Mouse (Mus musculus) MEL (cell line): ENCODE data around the gene Neo1. TPM values are rescaled to one million over a fixed set of nuclear protein-coding genes. Genes with fewer than 3 reads are reported as not detected.

ENCODE experiments used
- DNase-seq: peaks from one replicate; pipeline ENCODE4 v3.0.0; 2011; ENCODE audit warnings: low read depth, low spot score
- H3K27ac ChIP-seq: 2 replicates; pipeline ENCODE4 v1.5.1; 2012; ENCODE audit warnings: low read depth, mild to moderate bottlenecking, control low read depth, low read length, moderate library complexity; ENCODE audit not compliant: control insufficient read depth
- H3K27me3 ChIP-seq, 2 experiments: fragments of 150-350 bp in 1 of 2; sonication (generic) in 1 of 2; 2 replicates each; pipeline ENCODE4 v1.6.1; 2012; ENCODE audit warnings: low read length in 2 of 2, mild to moderate bottlenecking in 2 of 2, improper control_type of control experiment in 1 of 2, moderate library complexity in 1 of 2; ENCODE audit not compliant: insufficient read depth in 2 of 2, control insufficient read depth in 1 of 2
- H3K36me3 ChIP-seq, 2 experiments: 2 replicates each; pipeline ENCODE4 v1.6.1; 2012 to 2014; ENCODE audit warnings: low read length in 2 of 2, improper control_type of control experiment in 1 of 2, inconsistent platforms in 1 of 2, mild to moderate bottlenecking in 1 of 2; ENCODE audit not compliant: insufficient read depth in 2 of 2, control insufficient read depth in 1 of 2
- H3K4me1 ChIP-seq, 2 experiments: fragments of 150-350 bp in 1 of 2; sonication (generic) in 1 of 2; 2 replicates each; pipeline ENCODE4 v1.6.1; 2012; ENCODE audit warnings: low read length in 2 of 2, improper control_type of control experiment in 1 of 2, mild to moderate bottlenecking in 1 of 2; ENCODE audit not compliant: insufficient read depth in 2 of 2, control insufficient read depth in 1 of 2
- H3K4me3 ChIP-seq, 2 experiments: fragments of 150-350 bp in 1 of 2; sonication (generic) in 1 of 2; 2 replicates each; pipeline ENCODE4 v1.5.1; 2012; ENCODE audit warnings: low read depth in 2 of 2, low read length in 2 of 2, mild to moderate bottlenecking in 2 of 2, moderate library complexity in 2 of 2, control low read depth in 1 of 2, improper control_type of control experiment in 1 of 2; ENCODE audit not compliant: control insufficient read depth in 1 of 2, insufficient read depth in 1 of 2
- H3K79me2 ChIP-seq: 2 replicates; pipeline ENCODE4 v1.6.1; 2012; ENCODE audit warnings: mild to moderate bottlenecking, low read length, moderate library complexity; ENCODE audit not compliant: control insufficient read depth, poor library complexity, insufficient read depth
- H3K9ac ChIP-seq: 2 replicates; pipeline ENCODE4 v1.6.1; 2012; ENCODE audit warnings: low read depth, mild to moderate bottlenecking, control low read depth, low read length, moderate library complexity; ENCODE audit not compliant: control insufficient read depth, poor library complexity, severe bottlenecking
- H3K9me3 ChIP-seq: fragments of 150-350 bp; sonication (generic); replicated peaks from 2 replicates; pipeline ENCODE4 v1.6.1; 2012; ENCODE audit warnings: mild to moderate bottlenecking, low read length, improper control_type of control experiment, moderate library complexity; ENCODE audit not compliant: insufficient read depth
- CHD1 ChIP-seq: IDR thresholded peaks from 2 replicates; pipeline ENCODE4 v1.6.1; 2012; ENCODE audit warnings: low read depth, mild to moderate bottlenecking, inconsistent platforms, low read length, improper control_type of control experiment
- E2F4 ChIP-seq: IDR thresholded peaks from 2 replicates; pipeline ENCODE4 v1.6.1; 2011; ENCODE audit warnings: low read depth, low read length, improper control_type of control experiment, borderline replicate concordance
- ELF1 ChIP-seq: IDR thresholded peaks from 2 replicates; pipeline ENCODE4 v1.6.1; 2014; ENCODE audit warnings: low read depth, mild to moderate bottlenecking, inconsistent platforms, low read length, improper control_type of control experiment, moderate library complexity
- EP300 ChIP-seq, 2 experiments: IDR thresholded peaks; 2 replicates each; pipeline ENCODE4 v1.6.1; 2011; ENCODE audit warnings: improper control_type of control experiment in 2 of 2, low read length in 2 of 2, low read depth in 1 of 2, mild to moderate bottlenecking in 1 of 2
- ETS1 ChIP-seq: IDR thresholded peaks from 2 replicates; pipeline ENCODE4 v1.6.1; 2012; ENCODE audit warnings: low read depth, mild to moderate bottlenecking, inconsistent platforms, low read length, improper control_type of control experiment, moderate library complexity
- GABPA ChIP-seq: IDR thresholded peaks from 2 replicates; pipeline ENCODE4 v1.6.1; 2012; ENCODE audit warnings: low read depth, mild to moderate bottlenecking, inconsistent platforms, low read length, improper control_type of control experiment, moderate library complexity
- KAT2A ChIP-seq: conservative IDR thresholded peaks from 2 replicates; pipeline ENCODE4 v1.6.1; 2012; ENCODE audit warnings: low read depth, low read length, improper control_type of control experiment, inconsistent platforms
- MAFK ChIP-seq: IDR thresholded peaks from 2 replicates; pipeline ENCODE4 v1.6.1; 2011; ENCODE audit warnings: low read depth, mild to moderate bottlenecking, low read length, improper control_type of control experiment, borderline replicate concordance
- MAX ChIP-seq: IDR thresholded peaks from 2 replicates; pipeline ENCODE4 v1.6.1; 2011; ENCODE audit warnings: low read length, improper control_type of control experiment
- MEF2A ChIP-seq: IDR thresholded peaks from 2 replicates; pipeline ENCODE4 v1.6.1; 2014; ENCODE audit warnings: low read depth, mild to moderate bottlenecking, inconsistent platforms, low read length, improper control_type of control experiment; ENCODE audit not compliant: poor library complexity, insufficient replicate concordance, severe bottlenecking; ENCODE audit errors: extremely low read depth
- MXI1 ChIP-seq: IDR thresholded peaks from 2 replicates; pipeline ENCODE4 v1.6.1; 2011; ENCODE audit warnings: mild to moderate bottlenecking, low read depth, low read length, improper control_type of control experiment
- MYB ChIP-seq: IDR thresholded peaks from 2 replicates; pipeline ENCODE4 v1.6.1; 2011; ENCODE audit warnings: mild to moderate bottlenecking, low read depth, low read length, improper control_type of control experiment
- MYC ChIP-seq: IDR thresholded peaks from 2 replicates; pipeline ENCODE4 v1.6.1; 2011; ENCODE audit warnings: low read depth, mild to moderate bottlenecking, low read length, improper control_type of control experiment, moderate library complexity
- NELFE ChIP-seq: IDR thresholded peaks from 2 replicates; pipeline ENCODE4 v1.6.1; 2011; ENCODE audit warnings: low read depth, low read length, improper control_type of control experiment
- POLR2AphosphoS5 ChIP-seq: IDR thresholded peaks from 2 replicates; pipeline ENCODE4 v1.6.1; 2012; ENCODE audit warnings: low read depth, borderline replicate concordance, mild to moderate bottlenecking, inconsistent platforms, low read length, moderate library complexity, mixed read lengths
- SIN3A ChIP-seq: IDR thresholded peaks from 2 replicates; pipeline ENCODE4 v1.6.1; 2012; ENCODE audit warnings: low read length, improper control_type of control experiment, inconsistent platforms
- SMC3 ChIP-seq: IDR thresholded peaks from 2 replicates; pipeline ENCODE4 v1.6.1; 2011; ENCODE audit warnings: low read depth, low read length, improper control_type of control experiment
- TBP ChIP-seq: IDR thresholded peaks from 2 replicates; pipeline ENCODE4 v1.8.0; 2011; ENCODE audit warnings: low read depth, low read length, improper control_type of control experiment
- UBTF ChIP-seq: IDR thresholded peaks from 2 replicates; pipeline ENCODE4 v1.6.1; 2012; ENCODE audit warnings: low read depth, mild to moderate bottlenecking, inconsistent platforms, low read length, improper control_type of control experiment, moderate library complexity, borderline replicate concordance; ENCODE audit not compliant: insufficient read depth
- USF1 ChIP-seq: IDR thresholded peaks from 2 replicates; pipeline ENCODE4 v1.6.1; 2014; ENCODE audit warnings: low read depth, mild to moderate bottlenecking, inconsistent platforms, low read length, improper control_type of control experiment, moderate library complexity
- ZC3H11A ChIP-seq: IDR thresholded peaks from 2 replicates; pipeline ENCODE4 v1.6.1; 2012; ENCODE audit warnings: low read depth, mild to moderate bottlenecking, inconsistent platforms, low read length, improper control_type of control experiment
- ZKSCAN1 ChIP-seq: IDR thresholded peaks from 2 replicates; pipeline ENCODE4 v1.6.1; 2012; ENCODE audit warnings: low read depth, mild to moderate bottlenecking, inconsistent platforms, low read length, improper control_type of control experiment, moderate library complexity
- polyA plus RNA-seq, 2 experiments: library from polyadenylated mRNA; stranded (reverse) in 1 of 2; unstranded in 1 of 2; fragments of >175 nt in 1 of 2; fragments of >200 nt in 1 of 2; gene quantifications; 2 replicates each; pipeline versions ENCODE4 v1.2.1 to v1.2.4; 2012; ENCODE audit warnings: low replicate concordance in 2 of 2, low read depth in 1 of 2; ENCODE audit not compliant: insufficient read length in 2 of 2, insufficient read depth in 1 of 2, missing spikeins in 1 of 2
- total RNA-seq: library from RNA; depleted of rRNA; stranded (reverse); fragments of 300-350 nt; gene quantifications from 2 replicates; pipeline ENCODE4 v1.2.3, GENCODE M21; 2012; rRNA removed

Neo1 gene
- total and polyA plus RNA-seq, 3 experiments = 0.04 to 0.08 TPM; not detected in 1

- H3K9me3 ChIP-seq = no peaks in the 10 kb centered on the region
- no peaks in the 10 kb centered on the region for H3K79me2 ChIP-seq
- no peak for TF ChIP-seq SIN3A
- no peak for TF ChIP-seq TBP
- no peak for TF ChIP-seq CHD1
- TF ChIP-seq MAX = no peak
- TF ChIP-seq POLR2AphosphoS5 = no peak
- no peak for TF ChIP-seq MAFK
- TF ChIP-seq UBTF = no peak
- TF ChIP-seq EP300 (IDR thresholded peaks at IDR 0.05; ENCODE audit: low read depth in 1 of 2, low read length in 2 of 2) = no peak
- no peak for TF ChIP-seq MEF2A
- TF ChIP-seq KAT2A = no peak
- no peak for TF ChIP-seq ETS1
- TF ChIP-seq MXI1 = no peak
- TF ChIP-seq E2F4 = no peak
- no peak for TF ChIP-seq NELFE
- no peaks in the 10 kb centered on the region for H3K4me1 ChIP-seq
- no peak overlapping the region for H3K4me3 ChIP-seq
- no peak for DNase-seq
- no peak overlapping the region for H3K9ac ChIP-seq
- H3K27me3 ChIP-seq = peaks cover 0 to 11% of the 10 kb centered on the region in 2 experiments; a peak in 2 of 4 replicates
- H3K36me3 ChIP-seq = no peaks in the 10 kb centered on the region
- H3K27ac ChIP-seq = no peak overlapping the region
Observed at GRCm38 (mm10) chr9:58832939-58833338, 203.3 kb downstream of the Neo1 start.

GRCm38 (mm10) chr9:58829627-58830026 lies 206.6 kb downstream of the Neo1 start:
- Histone ChIP-seq H3K27ac (no peak overlapping the region), H3K36me3 (no peaks in the 10 kb centered on the region), H3K4me3 (no peak overlapping the region), H3K9ac (no peak overlapping the region), H3K27me3 (peaks cover 0 to 6% of the 10 kb centered on the region in 2 experiments; a peak in 2 of 4 replicates), H3K79me2 (no peaks in the 10 kb centered on the region), H3K4me1 (no peaks in the 10 kb centered on the region), H3K9me3 (no peaks in the 10 kb centered on the region)
- TF ChIP-seq TBP = no peak
- TF ChIP-seq GABPA = no peak
- TF ChIP-seq MAX = no peak
- TF ChIP-seq ZKSCAN1 = no peak
- no peak for TF ChIP-seq MYB
- no peak for TF ChIP-seq SMC3
- TF ChIP-seq MYC = no peak
- TF ChIP-seq MAFK = no peak
- no peak for TF ChIP-seq MEF2A
- TF ChIP-seq ELF1 = no peak
- no peak for TF ChIP-seq ZC3H11A
- TF ChIP-seq USF1 = no peak
- DNase-seq = no peak

Other genes with a start within 250 kb of the Neo1 start
- gene Hcn4, start 213.0 kb downstream of the Neo1 start, total RNA-seq = not detected in 2 replicates
- not detected for gene Hcn4, start 213.0 kb downstream of the Neo1 start, polyA plus RNA-seq